Mouse (Mus musculus) bone marrow macrophage, adult 2 months (primary cell): ENCODE measurements around the gene Tle4. TPM values are rescaled to one million over a fixed set of nuclear protein-coding genes. Genes with fewer than 3 reads are reported as not detected.

ENCODE experiments used
- H3K27ac ChIP-seq: 2 replicates; pipeline ENCODE4 v1.5.1; 2012; ENCODE audit warnings: low read depth, low read length; ENCODE audit not compliant: insufficient read depth
- H3K4me1 ChIP-seq: 2 replicates; pipeline ENCODE4 v1.6.1; 2012; ENCODE audit warnings: low read length; ENCODE audit not compliant: control insufficient read depth, insufficient read depth
- H3K4me3 ChIP-seq: 2 replicates; pipeline ENCODE4 v1.5.1; 2012; ENCODE audit warnings: mild to moderate bottlenecking, low read length, moderate library complexity; ENCODE audit not compliant: insufficient read depth
- CTCF ChIP-seq: IDR thresholded peaks from 2 replicates; pipeline ENCODE4 v1.5.1; 2012; ENCODE audit warnings: low read depth, mild to moderate bottlenecking, low read length, moderate library complexity
- POLR2A ChIP-seq: IDR thresholded peaks from 2 replicates; pipeline ENCODE4 v1.6.1; 2012; ENCODE audit warnings: mild to moderate bottlenecking, low read depth, low read length, borderline replicate concordance
- polyA plus RNA-seq: library from polyadenylated mRNA; stranded (reverse); fragments of >200 nt; gene quantifications from 2 replicates; pipeline ENCODE4 v1.2.4, GENCODE M21; 2012; ENCODE audit not compliant: missing spikeins, insufficient read depth, insufficient read length

The Tle4 gene
- polyA plus RNA-seq, 1 experiment: 28.5 TPM

- H3K4me1 ChIP-seq: no peaks in the 10 kb centered on the region
- H3K27ac ChIP-seq: no peak overlapping the region
- TF ChIP-seq POLR2A: no peak
- no peak for TF ChIP-seq CTCF
- no peak overlapping the region for H3K4me3 ChIP-seq
Observed at GRCm38 (mm10) chr19:14441861-14442260, 156.0 kb downstream of the Tle4 start.

GRCm38 (mm10) chr19:14437226-14437625 lies 160.6 kb downstream of the Tle4 start:
- H3K4me1 ChIP-seq: no peaks in the 10 kb centered on the region
- H3K4me3 ChIP-seq: no peak overlapping the region
- no peak for TF ChIP-seq CTCF
- no peak for TF ChIP-seq POLR2A
- no peak overlapping the region for H3K27ac ChIP-seq

GRCm38 (mm10) chr19:14436567-14436966 lies 161.3 kb downstream of the Tle4 start:
- H3K4me3 ChIP-seq: no peak overlapping the region

DNA sequence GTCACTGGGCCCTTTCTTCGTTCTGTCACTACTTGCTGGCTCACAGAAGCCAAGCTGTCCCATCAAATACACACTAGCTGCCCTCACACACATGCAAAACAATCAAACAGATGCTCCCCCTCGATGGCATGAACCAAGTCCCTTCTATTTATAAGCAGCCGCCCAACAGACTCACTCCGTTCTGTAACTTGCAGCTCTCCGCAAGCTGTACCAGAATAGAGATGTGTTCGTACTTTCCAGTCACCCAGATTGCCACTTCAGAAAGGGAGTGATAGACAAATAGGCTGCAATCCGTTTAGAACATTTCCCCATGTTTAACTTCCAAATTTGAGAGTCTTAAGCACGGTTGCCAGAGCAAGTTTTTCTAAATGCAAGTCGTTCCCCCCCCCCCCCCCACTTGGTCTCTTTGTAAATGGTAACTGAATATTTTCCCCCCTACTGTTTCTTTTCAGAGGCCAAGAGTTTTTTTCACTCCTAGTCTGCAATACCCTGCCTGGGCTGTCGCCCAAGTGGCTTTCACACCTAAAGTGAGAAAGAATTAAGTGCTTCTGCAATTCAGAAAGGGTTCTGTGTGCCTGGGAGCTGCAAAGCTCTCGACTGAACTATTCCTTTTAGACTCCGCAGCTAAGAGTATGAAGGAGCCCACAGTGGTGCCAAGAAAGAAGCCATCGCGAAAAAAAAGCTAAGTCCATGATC lies 162.0 kb downstream of the Tle4 start:
- no peaks in the 10 kb centered on the region for H3K4me1 ChIP-seq
- H3K4me3 ChIP-seq: no peak overlapping the region
- H3K27ac ChIP-seq: no peak overlapping the region
- TF ChIP-seq CTCF (no peak), POLR2A (no peak)

More at GRCm38 (mm10) chr19:14436567-14436966, 161.3 kb downstream of the Tle4 start:
- Histone ChIP-seq H3K4me1 (no peaks in the 10 kb centered on the region), H3K27ac (no peak overlapping the region)
- TF ChIP-seq POLR2A: no peak

DNA sequence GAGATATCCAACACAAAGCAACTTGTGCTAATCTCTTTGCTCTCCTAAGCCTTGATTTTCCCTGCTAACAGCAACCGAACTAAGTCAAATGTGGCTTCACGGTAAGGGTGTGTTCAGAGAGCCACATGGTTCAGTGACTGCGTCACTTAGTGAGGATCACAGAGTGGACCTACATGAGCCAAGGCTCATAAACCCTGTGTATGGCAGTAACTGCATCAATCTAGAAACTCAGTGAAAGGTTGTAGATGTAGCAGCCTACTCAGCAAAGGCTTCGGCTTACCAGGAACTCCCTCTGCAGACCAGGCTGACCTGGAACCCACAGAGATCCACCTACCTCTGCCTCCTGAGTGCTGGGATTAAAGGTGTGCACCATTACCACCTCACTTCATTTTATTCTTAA lies 164.0 kb downstream of the Tle4 start:
- no peaks in the 10 kb centered on the region for H3K4me1 ChIP-seq
- H3K27ac ChIP-seq: no peak overlapping the region
- TF ChIP-seq CTCF (no peak), POLR2A (no peak)
- no peak overlapping the region for H3K4me3 ChIP-seq

DNA sequence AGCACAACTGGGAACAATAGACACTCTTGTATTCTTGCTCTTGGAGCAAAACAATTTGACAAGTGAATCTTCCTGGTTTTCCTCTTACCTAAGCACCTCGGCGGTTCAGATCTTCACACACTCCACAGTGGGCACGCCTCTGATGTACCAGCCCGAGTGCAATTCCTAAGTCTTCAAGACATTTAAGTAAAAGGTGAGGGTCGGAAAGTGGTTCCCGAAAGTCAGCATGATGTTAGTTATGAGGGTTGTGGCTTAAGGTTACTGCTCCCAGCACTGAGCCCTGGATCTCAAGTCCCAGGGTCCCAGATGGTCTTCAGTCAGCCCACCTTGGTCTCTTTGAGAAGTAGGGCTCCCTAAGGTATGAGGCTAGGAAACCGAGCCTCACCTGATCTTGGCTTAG lies 165.4 kb downstream of the Tle4 start:
- H3K4me1 ChIP-seq: no peaks in the 10 kb centered on the region

GRCm38 (mm10) chr19:14426920-14427319 lies 170.9 kb downstream of the Tle4 start:
- Histone ChIP-seq H3K4me3 (no peak overlapping the region), H3K4me1 (no peaks in the 10 kb centered on the region), H3K27ac (no peak overlapping the region)
- TF ChIP-seq CTCF (no peak), POLR2A (no peak)

More for the DNA sequence above, 165.4 kb downstream of the Tle4 start:
- no peak overlapping the region for H3K4me3 ChIP-seq
- no peak overlapping the region for H3K27ac ChIP-seq
- TF ChIP-seq CTCF (no peak), POLR2A (no peak)

GRCm38 (mm10) chr19:14426244-14426868 lies 171.5 kb downstream of the Tle4 start:
- Histone ChIP-seq H3K4me3 (no peak overlapping the region), H3K4me1 (no peaks in the 10 kb centered on the region), H3K27ac (no peak overlapping the region)
- no peak for TF ChIP-seq CTCF

GRCm38 (mm10) chr19:14425122-14425521 lies 172.7 kb downstream of the Tle4 start:
- H3K27ac ChIP-seq: no peak overlapping the region
- H3K4me1 ChIP-seq: no peaks in the 10 kb centered on the region
- TF ChIP-seq CTCF (no peak), POLR2A (no peak)
- H3K4me3 ChIP-seq: no peak overlapping the region
